Mouse (Mus musculus): ENCODE measurements around the gene Vegfc. TPM values are rescaled to one million over a fixed set of nuclear protein-coding genes. Genes with fewer than 3 reads are reported as not detected.

Gene Vegfc
- 1 to 10 TPM in 3 of 4 experiments, under 1 TPM in 1; 0.60 to 1.8 (median 1.2) TPM for total RNA-seq (2022)

DNA sequence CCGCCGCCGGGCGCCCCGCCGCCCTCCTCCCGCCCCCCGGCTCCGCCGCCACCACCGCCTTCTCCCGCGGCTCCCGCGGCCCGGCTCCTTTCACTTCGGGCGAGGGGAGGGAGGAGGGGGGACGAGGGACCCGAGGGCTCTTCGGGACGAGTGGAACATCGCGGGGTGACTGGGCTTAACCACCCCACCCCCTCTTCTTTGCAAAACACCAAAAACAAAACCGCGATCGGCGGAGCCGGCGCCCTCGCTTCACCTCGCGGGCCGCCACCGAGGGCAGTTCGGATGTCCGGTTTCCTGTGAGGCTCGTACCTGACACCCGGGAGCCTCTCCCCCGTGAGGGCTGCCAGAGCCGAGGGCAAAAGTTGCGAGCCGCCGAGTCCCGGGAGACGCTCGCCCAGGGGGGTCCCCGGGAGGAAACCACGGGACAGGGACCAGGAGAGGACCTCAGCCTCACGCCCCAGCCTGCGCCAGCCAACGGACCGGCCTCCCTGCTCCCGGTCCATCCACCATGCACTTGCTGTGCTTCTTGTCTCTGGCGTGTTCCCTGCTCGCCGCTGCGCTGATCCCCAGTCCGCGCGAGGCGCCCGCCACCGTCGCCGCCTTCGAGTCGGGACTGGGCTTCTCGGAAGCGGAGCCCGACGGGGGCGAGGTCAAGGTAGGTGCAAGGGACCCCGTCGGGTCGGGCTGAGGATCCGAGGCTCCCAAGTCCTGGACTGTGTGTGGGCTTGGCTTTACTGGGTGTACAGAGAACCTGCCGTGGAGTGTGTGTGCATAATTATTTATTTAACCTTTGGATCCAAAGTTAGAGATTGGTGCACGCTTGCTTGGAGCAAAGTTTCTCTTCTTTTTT lies at the start of gene Vegfc:
Gene Vegfc, plus strand, starts transcription at position 336 of the 850 bp plus-strand sequence.
- DNase-seq (ENCODE audit: low spot score in 2 of 2) = peak; percentile 6 to 10

DNA sequence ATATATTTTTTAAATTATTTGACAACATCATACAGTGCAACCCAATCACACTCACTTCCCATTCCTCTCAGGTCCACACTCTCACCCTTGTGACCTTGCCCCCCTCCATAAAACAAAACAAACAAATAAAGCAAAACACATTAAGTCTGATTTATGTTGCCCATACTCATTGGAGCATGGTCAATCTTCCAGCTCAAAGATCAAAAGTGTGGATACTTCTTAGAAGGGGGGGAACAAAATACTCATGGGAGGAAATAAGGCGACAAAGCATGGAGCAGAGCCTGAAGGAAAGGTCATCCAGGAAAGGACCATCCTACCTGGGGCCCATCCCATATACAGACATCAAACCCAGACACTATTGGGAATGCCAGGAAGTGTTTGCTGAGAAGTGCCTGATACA lies 42.8 kb upstream of the Vegfc start:
- no peak for DNase-seq (ENCODE audit: low spot score in 2 of 2)

DNA sequence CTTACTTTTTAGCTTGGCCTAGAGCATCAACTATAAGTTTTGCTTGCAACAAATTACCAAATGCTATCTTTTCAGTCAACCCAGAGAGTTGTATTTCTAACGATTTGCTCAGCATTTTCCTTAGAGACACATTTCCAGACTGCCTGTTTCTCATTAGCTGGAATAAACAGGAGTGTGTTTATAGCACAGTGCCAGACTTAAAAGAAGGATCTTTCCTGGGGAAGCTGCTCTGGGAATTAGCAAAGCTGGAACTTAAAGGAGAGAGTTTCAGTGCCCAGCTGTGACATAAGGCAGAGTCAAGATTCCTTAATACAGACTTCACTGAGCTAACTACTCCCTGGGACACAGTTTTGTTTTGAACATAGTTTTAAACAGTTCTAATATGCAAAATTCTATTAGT lies 34.8 kb upstream of the Vegfc start:
- DNase-seq (ENCODE audit: low spot score in 2 of 2) = no peak

DNA sequence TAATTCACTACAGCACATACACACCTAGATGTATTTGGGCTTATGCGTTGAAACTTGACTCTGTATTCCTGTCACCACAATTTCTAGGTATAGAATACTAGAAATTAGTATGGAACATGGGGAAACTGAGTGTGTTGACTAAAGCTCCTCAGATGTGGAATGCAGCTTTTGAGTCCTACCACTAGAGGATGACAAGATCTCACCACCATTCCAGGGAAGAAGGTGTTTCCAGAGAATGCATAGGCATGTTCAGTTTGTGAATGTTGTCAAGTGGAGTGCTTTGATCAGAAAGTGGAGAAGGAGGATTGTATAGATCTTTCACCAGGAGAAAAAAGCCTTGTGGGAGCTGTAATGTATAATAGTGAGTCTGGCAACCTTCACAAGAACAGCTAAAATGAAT lies 33.9 kb upstream of the Vegfc start:
- DNase-seq (ENCODE audit: low spot score in 2 of 2) = no peak

DNA sequence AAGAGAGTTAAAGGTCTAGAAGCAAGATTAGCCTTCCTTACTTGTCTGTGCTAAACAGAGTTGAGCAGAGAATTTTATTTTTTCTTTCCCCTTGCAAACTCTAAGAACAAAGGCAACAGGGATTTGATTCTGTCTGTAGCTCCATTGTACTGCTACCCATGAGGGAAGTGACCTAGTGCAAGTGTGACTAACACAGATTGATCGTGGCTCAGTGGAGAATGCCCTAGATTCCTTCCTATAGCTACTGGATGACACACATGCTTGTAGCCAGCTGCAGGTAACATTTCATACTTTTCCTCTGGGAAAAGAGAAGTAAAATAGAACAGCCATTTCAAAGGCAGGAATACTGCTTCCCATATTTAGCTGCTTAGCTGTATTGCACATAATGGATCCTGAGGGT lies 24.2 kb upstream of the Vegfc start:
- DNase-seq (ENCODE audit: low spot score in 2 of 2) = no peak

DNA sequence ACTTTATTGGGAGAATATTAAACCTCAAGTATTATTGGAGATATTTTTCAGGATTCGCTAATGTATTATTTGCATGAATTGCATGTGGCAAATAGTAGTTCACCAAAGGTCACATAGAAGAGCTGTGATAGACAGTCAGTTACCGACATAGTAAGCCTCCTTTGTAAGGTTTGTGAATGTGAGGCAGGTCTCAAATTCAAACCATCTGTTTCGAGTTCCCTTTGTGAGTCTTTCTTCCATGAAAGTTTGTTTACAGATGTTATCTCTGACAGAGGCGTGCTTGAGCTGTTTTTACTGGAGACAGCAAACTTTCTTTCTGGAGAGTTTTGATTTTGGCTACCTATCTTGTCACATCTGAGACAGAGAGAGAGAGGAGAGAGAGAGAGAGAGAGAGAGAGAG lies 11.9 kb upstream of the Vegfc start:
- DNase-seq (ENCODE audit: low spot score in 2 of 2) = no peak

DNA sequence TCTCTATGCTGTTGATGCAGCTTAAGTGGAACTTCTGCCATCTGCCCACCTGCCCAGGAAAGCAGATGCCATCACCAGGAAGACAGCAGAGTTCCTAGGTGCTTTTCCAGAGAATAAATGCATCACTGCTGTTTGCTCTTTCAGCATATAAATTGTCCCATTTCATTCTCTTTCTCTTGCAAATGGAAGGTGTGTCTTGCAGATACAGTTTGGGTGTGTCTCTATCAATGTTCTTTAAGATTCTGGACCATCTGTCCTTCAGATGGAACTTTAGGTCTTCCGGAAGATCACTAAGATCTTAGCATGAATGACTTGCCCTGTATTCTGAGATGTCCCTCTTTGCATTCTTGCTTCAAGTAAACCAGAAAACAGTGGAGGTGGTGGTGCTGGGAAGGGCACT lies 1.1 kb upstream of the Vegfc start:
- no peak for DNase-seq (ENCODE audit: low spot score in 2 of 2)

DNA sequence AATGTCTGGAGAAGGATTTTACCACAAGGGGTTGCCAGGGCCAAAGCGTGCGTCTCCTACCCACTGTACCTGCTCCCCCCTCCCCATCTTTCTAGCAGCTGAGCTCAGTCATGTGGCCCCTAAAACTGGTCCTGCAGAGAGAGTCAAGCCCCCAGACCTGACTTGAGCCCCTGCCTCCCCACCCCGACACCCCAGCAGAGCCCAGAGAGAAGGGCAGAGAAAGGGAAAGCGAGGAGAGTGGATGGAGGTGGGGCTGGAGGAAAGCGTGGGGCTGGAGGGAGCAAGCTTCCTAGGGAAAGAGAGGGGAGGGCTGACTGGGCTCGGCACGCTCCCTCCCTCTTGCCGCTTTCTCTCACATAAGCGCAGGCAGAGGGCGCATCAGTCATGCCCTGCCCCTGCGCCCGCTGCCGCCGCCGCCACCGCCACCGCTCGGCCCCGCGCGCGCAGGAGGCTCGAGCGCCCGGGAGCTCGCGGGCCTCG lies 575 bp upstream of the Vegfc start:
- peak in 1 of 2 experiments; percentile 9 for DNase-seq (ENCODE audit: low spot score in 2 of 2)

DNA sequence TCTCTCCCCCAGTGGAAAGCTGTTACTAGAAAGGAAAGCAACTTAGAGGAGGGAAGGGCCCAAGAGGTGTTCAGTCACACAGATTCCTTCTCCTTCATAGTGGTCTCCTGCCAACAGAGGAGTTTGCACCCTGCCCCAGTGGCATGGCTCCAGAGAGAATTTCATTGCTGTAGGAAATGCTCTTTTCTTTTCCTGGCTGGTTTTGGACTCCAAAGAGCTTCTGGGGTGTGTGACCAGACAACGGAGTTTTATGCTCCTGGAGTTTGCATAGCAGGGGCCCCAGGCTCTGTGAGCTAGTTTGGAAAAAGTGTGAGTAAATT lies 675 bp downstream of the Vegfc start:
- DNase-seq (ENCODE audit: low spot score in 2 of 2) = no peak

DNA sequence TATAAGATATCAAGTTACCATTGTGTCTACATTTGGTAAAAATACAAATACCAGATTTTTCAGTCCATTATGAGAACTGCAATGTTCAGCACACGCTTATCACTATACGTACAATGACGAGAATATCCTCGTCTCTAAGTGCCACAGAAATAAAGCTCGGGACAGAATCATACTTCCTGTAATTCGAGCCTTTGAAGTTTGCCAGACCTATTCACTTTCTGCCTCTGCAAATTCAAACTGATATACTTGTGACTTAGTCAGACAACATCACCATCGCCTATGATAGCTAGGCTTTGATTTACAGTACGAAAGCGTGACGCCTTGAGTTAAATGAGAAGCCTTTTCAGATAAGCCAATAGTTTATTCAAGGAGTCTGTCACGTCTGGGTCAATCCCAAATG lies 1.6 kb downstream of the Vegfc start:
- DNase-seq (ENCODE audit: low spot score in 2 of 2) = no peak

DNA sequence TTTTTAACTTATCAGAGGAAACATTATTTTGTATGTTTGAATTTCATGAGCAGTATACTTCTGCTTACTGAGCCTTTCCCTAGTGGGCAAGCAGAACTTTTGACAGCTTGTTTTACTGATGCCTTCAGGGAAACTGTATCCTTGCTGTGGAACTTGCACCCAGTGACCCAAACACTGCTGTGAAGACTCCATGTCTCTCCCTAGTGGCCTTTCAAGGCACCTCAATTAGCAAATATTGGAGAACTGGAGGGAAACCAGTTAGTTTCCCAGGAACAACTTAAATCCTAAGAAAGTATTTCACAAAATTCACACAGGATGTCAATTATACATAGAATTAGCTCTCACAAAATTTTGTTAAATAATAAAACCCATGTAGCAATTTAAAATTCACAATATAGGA lies 2.2 kb downstream of the Vegfc start:
- DNase-seq (ENCODE audit: low spot score in 2 of 2) = no peak

DNA sequence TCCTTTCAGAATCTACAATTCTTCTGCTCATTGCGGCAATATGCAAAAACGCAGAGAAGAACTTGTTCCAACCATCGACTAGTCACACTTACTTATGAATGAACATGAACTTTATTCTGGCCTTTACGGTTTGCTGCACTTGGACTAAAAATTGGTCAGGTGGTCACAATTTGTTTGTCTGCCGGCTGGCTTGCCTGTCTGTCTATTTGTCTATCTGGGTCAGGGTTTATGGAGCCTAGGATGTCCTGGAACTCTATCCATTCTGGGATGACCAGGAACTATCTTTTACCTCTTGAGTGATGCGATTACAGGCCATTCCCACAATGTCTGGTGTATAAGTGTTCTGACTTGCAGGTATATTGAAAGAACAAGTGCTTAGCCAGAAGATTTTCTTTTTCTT lies 8.5 kb downstream of the Vegfc start:
- no peak for DNase-seq (ENCODE audit: low spot score in 2 of 2)

DNA sequence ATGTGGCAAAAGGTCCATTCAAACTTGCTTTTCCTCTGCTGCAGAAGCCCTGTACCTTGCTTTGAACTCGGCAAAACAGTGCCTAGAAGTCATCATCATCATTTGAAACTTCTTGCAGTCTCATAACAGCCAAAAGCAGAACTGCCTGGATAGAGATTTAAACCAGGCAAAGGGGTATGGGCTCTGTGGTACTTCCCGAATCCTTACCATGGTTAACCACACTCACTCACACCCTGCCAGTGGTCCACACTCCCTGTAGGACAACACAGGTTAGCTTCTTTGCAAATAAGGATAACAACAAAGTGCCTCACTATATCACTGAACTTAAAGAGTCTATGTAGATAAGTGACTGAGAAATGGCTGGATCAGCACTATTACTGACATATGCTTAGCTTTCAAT lies 9.7 kb downstream of the Vegfc start:
- DNase-seq (ENCODE audit: low spot score in 2 of 2) = no peak

DNA sequence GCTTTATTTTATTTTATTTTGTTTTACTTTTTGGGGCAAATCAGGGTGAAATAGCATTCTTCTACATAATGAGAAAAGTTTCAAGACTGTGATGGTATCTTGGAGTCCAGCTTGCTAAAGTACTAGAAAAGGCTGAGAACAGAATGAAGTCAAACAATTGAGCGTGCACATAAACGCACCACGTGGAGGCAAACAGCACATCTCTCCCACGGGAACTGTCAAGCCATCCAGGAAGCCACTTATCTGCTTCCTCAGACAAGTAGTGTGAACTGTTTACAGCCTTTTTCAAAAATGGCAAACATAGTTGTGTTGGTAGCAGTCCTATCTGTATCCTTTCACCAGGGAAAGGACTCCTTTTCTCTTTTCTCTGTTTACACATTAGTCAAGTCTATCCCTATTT lies 11.8 kb downstream of the Vegfc start:
- DNase-seq (ENCODE audit: low spot score in 2 of 2) = no peak

DNA sequence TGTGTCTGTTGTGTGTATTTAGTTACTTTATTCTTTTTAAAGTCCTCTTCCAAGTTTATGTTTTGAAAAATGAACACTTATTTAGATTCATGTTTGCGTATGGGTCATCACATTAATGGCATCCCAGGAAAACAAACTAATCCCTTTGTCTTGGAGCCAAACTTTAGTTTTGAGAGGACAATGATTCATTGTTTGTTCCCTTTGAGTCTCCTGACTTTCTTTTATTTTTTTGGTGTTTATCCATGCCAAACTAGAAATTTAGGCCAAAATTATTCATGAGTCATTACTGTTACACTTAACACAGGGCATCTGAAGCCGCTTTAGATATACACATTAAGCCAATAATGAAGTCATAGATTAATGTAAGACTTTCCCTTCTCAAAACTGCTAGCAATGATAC lies 12.5 kb downstream of the Vegfc start:
- no peak for DNase-seq (ENCODE audit: low spot score in 2 of 2)

DNA sequence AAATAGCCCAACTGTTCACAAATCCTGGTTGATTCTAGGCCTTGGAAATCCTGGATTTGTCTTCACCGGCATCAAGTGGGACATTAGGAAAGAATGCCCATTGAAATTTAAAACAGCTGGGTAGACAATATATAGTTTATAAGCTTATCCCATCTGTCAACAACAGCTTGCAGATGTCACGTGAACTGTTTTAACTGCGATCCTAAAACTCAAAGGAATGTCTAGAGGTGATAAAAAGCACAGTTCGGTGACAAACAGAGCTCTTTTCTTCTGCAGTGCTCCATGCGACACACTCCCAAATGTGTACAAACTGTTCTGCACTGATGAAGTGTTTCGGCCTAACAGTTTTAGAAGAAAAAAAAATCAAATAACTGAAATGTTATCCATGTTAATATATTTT lies 22.7 kb downstream of the Vegfc start:
- DNase-seq (ENCODE audit: low spot score in 2 of 2) = no peak

DNA sequence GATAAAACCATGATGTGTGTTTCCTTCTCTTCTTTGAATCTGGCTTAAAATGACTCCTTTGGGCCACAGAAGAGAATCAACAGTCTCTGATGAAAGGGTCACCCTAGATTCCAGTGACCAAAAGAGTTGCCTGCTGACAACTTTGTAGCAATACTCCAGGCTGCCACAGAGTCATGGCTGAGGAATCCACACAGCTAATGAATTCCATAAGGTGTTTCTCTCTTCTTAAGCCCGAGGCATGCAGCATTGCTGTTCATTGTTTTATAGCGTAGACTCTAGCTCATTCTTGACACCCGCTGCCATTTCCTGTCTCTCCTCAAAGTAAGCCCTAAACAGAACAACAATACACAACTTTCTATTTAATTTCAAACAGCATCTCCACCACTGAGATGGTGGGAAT lies 37.2 kb downstream of the Vegfc start:
- no peak for DNase-seq (ENCODE audit: low spot score in 2 of 2)

DNA sequence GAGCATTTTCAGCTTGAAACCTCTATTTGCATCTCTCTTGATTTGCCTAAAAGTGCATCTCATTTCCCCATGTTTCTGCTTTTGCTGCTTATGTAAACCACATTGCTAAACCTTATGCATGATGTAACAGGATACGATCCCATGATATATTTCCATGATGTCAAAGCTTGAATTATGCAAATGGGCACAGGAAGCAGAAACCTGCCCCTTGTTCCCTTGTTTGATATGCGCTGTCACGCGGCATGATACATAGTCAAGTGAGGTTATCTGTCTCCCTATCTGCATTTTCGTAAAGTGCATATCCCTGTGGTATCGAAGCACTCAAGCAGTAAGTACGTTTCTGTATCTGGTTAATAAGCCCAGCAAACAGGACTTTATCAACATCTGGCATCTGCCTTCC lies 42.7 kb downstream of the Vegfc start:
- no peak for DNase-seq (ENCODE audit: low spot score in 2 of 2)

DNA sequence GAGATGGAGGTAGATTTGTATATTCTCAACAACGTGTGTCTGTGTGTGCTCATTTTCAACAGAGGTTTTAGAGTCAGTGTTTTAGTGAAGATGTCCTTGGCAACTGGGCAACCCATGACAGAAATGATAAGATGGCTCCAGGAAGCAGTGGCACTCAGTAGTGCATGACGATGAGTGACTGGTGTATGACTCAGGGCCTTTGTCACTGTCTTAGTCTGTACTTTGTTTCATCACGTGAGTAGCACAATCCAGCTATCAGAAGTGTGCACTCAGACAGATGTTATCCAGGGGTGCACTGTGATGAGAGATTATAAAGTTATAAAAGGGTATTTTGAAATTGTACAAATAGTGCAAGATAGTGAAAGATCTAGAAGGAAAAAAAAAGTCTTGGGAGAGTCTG lies 44.5 kb downstream of the Vegfc start:
- DNase-seq (ENCODE audit: low spot score in 2 of 2) = no peak

DNA sequence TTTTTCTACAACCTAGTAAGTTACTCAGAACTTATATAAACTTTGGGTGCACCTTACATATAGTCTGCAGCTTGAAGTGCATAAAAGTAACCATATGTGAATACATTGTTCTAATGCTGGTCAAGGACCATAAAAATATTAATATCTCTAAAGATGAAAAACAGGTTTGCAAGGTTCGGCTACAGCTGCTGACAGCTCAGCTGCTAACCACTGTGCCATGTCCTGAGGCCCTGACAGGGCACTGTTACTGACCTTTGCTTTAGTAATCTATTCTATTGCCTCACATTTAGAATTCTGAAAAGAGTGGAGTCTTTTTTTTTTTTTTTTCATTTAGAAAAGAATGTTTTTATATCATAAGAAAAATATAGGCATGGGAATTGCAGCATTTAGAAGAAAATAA lies 44.9 kb downstream of the Vegfc start:
- no peak for DNase-seq (ENCODE audit: low spot score in 2 of 2)

DNA sequence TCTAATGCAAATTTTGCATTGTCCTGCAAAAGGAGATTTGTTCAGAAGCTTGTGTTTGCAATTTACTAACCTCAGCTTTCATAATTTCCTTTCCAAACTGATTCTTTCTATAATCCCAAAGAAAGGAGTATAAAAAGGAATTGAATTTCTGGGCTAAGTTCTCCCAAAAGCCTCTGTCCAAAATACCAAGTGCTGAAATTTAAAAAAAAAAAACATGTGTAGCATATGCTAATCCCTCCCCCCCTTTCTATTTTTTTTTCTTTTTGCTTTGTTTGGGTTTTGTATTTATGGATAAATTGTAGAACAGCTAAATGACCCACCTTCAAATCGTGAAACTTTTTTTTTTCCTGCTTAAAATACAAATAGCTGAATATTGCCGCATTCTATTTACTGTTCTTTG lies 53.2 kb downstream of the Vegfc start:
- no peak for DNase-seq (ENCODE audit: low spot score in 2 of 2)

DNA sequence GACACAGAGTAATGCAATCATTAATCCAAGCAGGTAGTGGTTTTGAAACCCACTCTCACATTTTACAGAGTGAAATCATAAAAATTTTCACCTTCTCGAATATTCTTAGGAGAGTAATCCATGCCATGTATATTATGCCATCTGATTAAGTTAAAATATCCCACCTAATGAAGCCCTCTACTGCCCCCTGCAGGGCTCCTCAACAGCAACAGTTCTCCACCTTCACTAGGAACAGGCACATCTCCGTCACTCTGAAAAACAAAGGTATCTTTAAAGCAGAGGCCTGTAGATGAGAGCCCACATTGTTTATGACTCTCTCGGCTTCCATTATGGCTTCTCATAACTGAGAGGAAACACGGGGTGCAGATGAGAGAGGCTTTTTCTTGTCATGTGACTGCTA lies 75.8 kb downstream of the Vegfc start:
- peak in 1 of 2 experiments; percentile 5 for DNase-seq (ENCODE audit: low spot score in 2 of 2)

DNA sequence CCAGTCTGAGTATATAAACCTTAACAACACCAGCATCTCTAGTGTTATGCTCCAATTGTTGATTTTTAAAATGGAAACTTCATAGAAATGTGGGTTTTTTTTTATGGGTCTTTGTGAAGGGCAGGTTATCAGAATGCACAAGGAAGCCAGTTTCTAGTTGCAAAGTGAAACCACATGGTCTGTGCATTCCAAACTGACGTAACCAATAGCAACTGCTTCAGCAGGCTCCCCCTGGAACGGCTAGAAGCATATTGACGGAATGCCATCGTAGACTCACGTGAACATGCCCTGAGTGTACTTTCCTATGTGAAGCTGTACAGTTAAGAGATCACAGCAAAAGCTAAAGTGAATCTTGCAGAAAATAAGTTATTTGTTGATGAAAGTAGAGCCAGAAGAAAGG lies 86.1 kb downstream of the Vegfc start:
- DNase-seq (ENCODE audit: low spot score in 2 of 2) = no peak

DNA sequence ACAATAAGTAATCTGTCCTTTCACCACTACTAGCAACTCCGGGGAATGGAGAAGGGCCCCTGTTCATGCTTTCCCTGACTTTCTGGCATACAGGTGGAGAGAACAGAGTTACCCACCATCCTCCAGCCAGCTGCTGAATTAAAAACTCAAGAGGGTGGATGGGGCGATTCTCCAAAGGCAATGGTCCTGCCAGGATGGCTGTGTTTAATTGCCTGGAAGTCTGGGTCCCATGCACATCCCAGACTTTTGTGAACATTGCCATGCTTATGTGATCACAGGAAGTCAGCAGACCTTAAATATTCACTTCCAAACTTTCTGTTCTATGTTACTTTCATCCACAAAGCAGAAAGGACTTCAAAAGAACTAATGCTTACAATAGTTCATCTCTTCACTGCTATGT lies 107.9 kb downstream of the Vegfc start:
- no peak for DNase-seq (ENCODE audit: low spot score in 2 of 2)
